Mouse (Mus musculus) midbrain, embryonic 15.5 days (tissue): Measurements from ENCODE around the gene Pdik1l. TPM values are rescaled to one million over a fixed set of nuclear protein-coding genes. Genes with fewer than 3 reads are reported as not detected.

Source experiments
- ATAC-seq: fragments of 200-750 bp; cut with Nextera tagmentation; replicated peaks from 2 replicates; pipeline ENCODE4 v1.8.0; 2017; ENCODE audit warnings: moderate TSS enrichment
- H3K27ac ChIP-seq: fragments of 300-500 bp; sonication (generic); 2 replicates; pipeline ENCODE4 v1.5.1; 2015; ENCODE audit warnings: mild to moderate bottlenecking, inconsistent platforms
- H3K27me3 ChIP-seq: fragments of 300-500 bp; sonication (generic); replicated peaks from 2 replicates; pipeline ENCODE4 v1.6.1; 2015; ENCODE audit warnings: inconsistent platforms
- H3K36me3 ChIP-seq: fragments of 300-500 bp; sonication (generic); replicated peaks from 2 replicates; pipeline ENCODE4 v1.6.1; 2015; ENCODE audit warnings: inconsistent platforms
- H3K4me1 ChIP-seq: fragments of 300-500 bp; sonication (generic); 2 replicates; pipeline ENCODE4 v1.6.1; 2015; ENCODE audit warnings: inconsistent platforms
- H3K4me2 ChIP-seq: fragments of 300-500 bp; sonication (generic); 2 replicates; pipeline ENCODE4 v1.6.1; 2015; ENCODE audit warnings: inconsistent platforms, mild to moderate bottlenecking, moderate library complexity
- H3K4me3 ChIP-seq: fragments of 300-500 bp; sonication (generic); 2 replicates; pipeline ENCODE4 v1.5.1; 2015; ENCODE audit warnings: mild to moderate bottlenecking, inconsistent platforms
- H3K9ac ChIP-seq: fragments of 300-500 bp; sonication (generic); 2 replicates; pipeline ENCODE4 v1.6.1; 2015; ENCODE audit warnings: mild to moderate bottlenecking, inconsistent platforms
- H3K9me3 ChIP-seq: fragments of 300-500 bp; sonication (generic); 2 replicates; pipeline ENCODE4 v1.6.1; 2016; ENCODE audit warnings: inconsistent platforms
- WGBS: fragments of 180-500 bp; shearing (Covaris S2); methylation state at CpG from one replicate; pipeline ENCODE4 v1.1.7; 2015; ENCODE audit warnings: mixed read lengths; 5-methylcytosine and 5-hydroxymethylcytosine counted together
- polyA plus RNA-seq: library from polyadenylated mRNA; unstranded; fragments of >200 nt; fragmentation: Nextera tagmentation; extraction: Ambion mirVana; gene quantifications from 2 replicates; pipeline ENCODE4 v1.2.1, GENCODE M21; 2015

Pdik1l gene
- polyA plus RNA-seq, result 42.2 and 44.7 TPM in 2 replicates

DNA sequence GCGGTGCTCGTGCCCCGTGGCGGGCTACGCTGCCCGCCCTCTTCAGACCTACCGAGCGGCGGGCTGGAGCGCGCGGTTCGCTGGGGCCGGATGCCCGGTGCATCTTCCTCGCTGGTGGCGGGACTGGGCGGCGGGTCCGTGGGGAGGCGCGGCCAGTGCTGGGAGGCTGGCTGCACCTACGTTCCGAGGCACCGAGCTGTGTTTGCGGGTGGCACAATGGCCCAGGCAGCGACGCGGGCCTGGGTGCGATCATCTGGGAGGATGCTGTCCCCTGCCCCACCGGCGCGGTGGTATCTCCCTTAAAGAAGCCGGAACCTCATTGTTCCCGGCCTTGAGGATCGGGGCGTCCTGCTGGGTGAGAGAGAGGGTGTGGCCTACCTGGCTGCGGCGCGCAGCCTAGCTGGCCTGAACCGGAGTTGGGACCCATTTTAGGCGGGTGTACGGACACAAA is at the start of gene Pdik1l:
Gene Pdik1l, minus strand, starts transcription at position 321 of the 451 bp plus-strand sequence.
- H3K9ac ChIP-seq, result peak within 1 kb of the TSS; percentile 100
- H3K36me3 ChIP-seq, result peaks cover 11% of the 10 kb centered on the region
- H3K4me3 ChIP-seq, result peak within 1 kb of the TSS; percentile 99
- ATAC-seq, result peak; percentile 84
- under 1% methylated on average over 41 of the region's 43 CpGs for WGBS
- peaks cover 27% of the 10 kb centered on the region for H3K4me1 ChIP-seq
- H3K9me3 ChIP-seq, result no peaks in the 10 kb centered on the region
- H3K27ac ChIP-seq, result peak within 1 kb of the TSS; percentile 100
- peak within 1 kb of the TSS; percentile 79 for H3K4me2 ChIP-seq
- H3K27me3 ChIP-seq, result no peaks in the 10 kb centered on the region

DNA sequence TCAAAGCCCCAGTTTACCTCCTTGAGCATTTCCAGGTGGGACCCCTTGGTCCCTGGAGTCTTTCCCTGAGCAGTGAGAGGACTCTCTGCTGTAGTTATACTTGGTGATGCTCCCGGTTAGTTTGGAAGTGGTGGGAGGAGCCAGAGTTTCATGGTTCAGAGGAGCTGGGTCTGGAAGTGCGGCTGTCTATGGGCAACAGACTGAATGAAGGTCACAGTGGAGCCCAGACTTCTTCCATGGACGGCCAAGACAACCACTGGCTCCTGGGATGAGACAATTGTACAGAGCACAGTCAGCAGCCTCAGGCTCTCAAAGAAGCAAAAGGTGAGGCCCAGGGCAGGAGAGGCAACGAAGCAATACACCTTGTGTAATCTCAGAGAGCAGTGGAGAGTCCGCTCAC is 42.6 kb upstream of the Pdik1l start:
- Histone ChIP-seq H3K27ac (no peak overlapping the region), H3K4me2 (no peak overlapping the region), H3K36me3 (no peaks in the 10 kb centered on the region), H3K4me1 (no peaks in the 10 kb centered on the region), H3K27me3 (no peaks in the 10 kb centered on the region), H3K4me3 (no peak overlapping the region), H3K9me3 (no peaks in the 10 kb centered on the region), H3K9ac (no peak overlapping the region)
- no peak for ATAC-seq
- 55% methylated on average over 5 of the region's 5 CpGs for WGBS

DNA sequence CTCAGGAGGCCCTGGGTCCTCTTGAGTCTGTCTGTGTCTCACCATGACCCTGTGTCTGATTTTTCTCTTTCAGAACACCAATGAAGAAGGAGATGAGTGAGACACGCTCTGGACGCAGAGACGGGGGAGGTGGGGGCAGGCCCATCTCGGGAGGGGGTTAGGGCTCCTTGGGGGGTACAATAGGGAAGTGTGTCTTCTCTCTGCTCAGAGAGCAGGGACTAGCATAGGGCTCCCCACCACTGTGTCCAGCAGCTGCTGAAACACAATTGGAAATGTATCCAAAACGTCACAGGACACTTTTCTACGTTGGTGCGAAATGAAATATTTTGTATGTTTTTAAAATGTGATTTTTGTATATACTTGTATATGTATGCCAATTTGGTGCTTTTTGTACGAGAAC is 41.1 kb upstream of the Pdik1l start:
- Histone ChIP-seq H3K4me3 (no peak overlapping the region), H3K4me2 (no peak overlapping the region), H3K27ac (no peak overlapping the region), H3K36me3 (no peaks in the 10 kb centered on the region), H3K9ac (no peak overlapping the region), H3K27me3 (no peaks in the 10 kb centered on the region), H3K9me3 (no peaks in the 10 kb centered on the region), H3K4me1 (no peaks in the 10 kb centered on the region)
- ATAC-seq, result no peak
- WGBS, result 80% methylated on average over 8 of the region's 8 CpGs

DNA sequence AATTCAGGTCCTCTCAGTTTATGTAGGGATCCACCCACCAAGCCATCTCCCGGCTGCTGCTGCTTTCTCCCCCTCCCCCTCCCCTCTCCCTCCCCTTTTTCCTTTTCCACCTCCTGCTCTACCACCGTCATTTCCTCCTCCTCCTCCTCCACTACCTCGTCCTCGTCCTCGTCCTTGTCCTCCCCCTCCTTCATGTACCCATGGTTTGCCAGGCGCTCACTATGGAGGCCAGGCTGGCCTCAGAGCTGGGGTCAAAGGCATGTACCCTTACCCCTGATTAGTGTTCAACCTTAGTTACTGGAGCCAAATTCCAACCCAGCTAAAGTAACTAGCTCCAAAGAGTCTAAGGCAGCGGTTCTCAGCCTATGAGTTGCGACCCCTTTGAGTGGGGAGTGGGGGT is 40.5 kb upstream of the Pdik1l start:
- ATAC-seq, result no peak
- Histone ChIP-seq H3K9ac (no peak overlapping the region), H3K27me3 (no peaks in the 10 kb centered on the region), H3K4me1 (no peaks in the 10 kb centered on the region), H3K9me3 (no peaks in the 10 kb centered on the region), H3K4me2 (no peak overlapping the region), H3K4me3 (no peak overlapping the region), H3K27ac (no peak overlapping the region), H3K36me3 (no peaks in the 10 kb centered on the region)
- 76% methylated on average over 8 of the region's 8 CpGs for WGBS

DNA sequence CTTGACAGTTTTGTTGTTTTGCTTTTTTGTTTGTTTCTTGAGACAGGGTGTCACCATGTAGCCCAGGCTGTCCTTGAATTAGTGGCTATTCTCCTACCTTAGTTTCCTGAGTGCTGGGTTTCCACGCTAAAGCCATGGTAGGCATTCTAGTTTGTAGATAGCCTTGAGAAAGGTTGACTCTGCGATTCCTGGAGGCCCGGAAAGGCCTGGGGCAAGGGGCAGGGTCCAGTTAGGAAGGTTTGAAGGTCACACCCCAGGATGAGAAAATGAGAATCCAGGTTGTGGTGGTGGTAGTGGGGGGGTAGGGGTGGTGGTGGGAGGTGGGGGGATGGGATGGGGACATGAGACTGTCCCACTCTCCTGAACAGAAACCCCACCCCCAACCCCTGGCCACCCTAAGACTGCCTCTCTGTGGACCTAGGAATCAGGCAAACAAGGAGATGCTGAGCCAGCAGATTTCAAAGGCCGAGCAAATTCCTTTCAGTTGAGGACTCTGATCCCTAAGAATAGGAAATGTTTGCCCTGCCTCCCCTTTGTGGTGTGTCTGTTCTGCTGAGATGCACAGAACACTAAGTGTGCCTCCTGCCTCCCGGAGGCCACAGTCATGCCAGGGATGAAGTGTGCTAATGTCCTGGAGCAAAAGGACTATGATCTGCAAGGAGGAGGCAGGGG is 39.3 kb upstream of the Pdik1l start:
- Histone ChIP-seq H3K9ac (no peak overlapping the region), H3K4me3 (no peak overlapping the region), H3K36me3 (no peaks in the 10 kb centered on the region), H3K9me3 (no peaks in the 10 kb centered on the region), H3K4me1 (no peaks in the 10 kb centered on the region), H3K27ac (no peak overlapping the region), H3K27me3 (no peaks in the 10 kb centered on the region), H3K4me2 (no peak overlapping the region)
- ATAC-seq, result no peak
- WGBS, result 71% methylated on average over 5 of the region's 5 CpGs

DNA sequence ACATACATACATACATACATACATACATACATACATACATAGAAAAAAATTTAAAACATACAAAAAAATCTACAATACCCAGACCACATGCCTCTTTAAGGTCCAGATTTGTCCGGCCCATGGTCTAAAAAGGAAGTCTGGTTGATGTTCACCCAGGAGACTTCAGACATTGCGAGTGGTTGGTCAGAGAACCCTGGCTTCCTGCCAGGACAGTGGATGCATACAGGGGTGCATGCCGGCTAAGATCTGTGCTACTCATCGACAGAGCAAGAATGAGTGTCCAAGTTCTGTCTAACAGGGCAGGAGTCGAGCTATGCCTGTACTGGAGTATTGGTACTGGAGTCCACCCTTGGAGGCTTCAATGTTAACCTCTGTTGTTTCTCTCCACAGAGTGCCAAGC is 37.0 kb upstream of the Pdik1l start:
- ATAC-seq, result no peak
- no peaks in the 10 kb centered on the region for H3K27me3 ChIP-seq

DNA sequence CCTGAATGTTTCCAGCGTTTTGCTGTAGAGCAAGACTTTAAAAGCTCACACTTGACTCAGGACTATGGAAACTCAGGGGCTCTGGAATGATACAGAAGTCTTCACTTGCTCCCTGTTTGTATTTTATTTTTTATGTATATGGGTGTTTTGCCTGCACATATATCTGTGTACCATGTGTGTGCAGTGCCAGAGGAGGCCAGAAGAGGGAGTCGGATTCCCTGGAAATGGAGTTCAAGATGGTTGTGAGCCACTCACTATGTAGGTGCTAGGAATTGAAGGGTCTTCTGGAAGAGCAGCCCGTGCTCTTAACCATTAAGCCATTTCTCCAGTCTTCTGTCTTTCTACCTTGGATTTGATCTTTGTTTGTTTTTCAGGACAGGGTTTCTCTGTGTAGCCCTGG is 33.8 kb upstream of the Pdik1l start:
- Histone ChIP-seq H3K27me3 (no peaks in the 10 kb centered on the region), H3K4me3 (no peak overlapping the region), H3K4me2 (no peak overlapping the region), H3K9me3 (no peaks in the 10 kb centered on the region), H3K4me1 (no peaks in the 10 kb centered on the region), H3K9ac (no peak overlapping the region), H3K36me3 (no peaks in the 10 kb centered on the region), H3K27ac (no peak overlapping the region)
- no peak for ATAC-seq
- 66% methylated on average over 3 of the region's 3 CpGs for WGBS

More for the DNA sequence above, 37.0 kb upstream of the Pdik1l start:
- Histone ChIP-seq H3K9me3 (no peaks in the 10 kb centered on the region), H3K9ac (no peak overlapping the region), H3K27ac (no peak overlapping the region), H3K4me1 (no peaks in the 10 kb centered on the region), H3K4me3 (no peak overlapping the region), H3K36me3 (no peaks in the 10 kb centered on the region), H3K4me2 (no peak overlapping the region)
- WGBS, result 73% methylated on average over 5 of the region's 5 CpGs

DNA sequence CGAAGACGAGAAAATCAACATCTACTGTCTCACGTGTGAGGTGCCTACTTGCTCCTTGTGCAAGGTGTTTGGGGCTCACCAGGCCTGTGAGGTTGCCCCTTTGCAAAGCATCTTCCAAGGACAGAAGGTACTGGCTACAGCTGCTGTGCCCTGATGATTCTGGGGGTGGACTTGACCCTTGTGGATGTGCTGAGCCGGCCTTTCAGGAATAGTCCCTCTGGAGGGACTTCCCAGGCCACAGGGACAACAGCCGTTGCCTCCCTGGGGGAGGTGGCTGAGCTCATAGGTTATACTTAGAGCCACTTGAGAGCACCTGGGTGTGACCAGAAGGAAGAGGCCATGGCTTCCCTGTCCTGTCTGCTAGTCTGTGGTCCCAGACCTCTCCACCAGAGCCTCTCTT is 32.0 kb upstream of the Pdik1l start:
- WGBS, result 81% methylated on average over 5 of the region's 5 CpGs
- Histone ChIP-seq H3K4me2 (no peak overlapping the region), H3K9ac (no peak overlapping the region), H3K4me3 (no peak overlapping the region), H3K4me1 (no peaks in the 10 kb centered on the region), H3K27ac (no peak overlapping the region), H3K36me3 (no peaks in the 10 kb centered on the region), H3K9me3 (no peaks in the 10 kb centered on the region), H3K27me3 (no peaks in the 10 kb centered on the region)
- ATAC-seq, result no peak

DNA sequence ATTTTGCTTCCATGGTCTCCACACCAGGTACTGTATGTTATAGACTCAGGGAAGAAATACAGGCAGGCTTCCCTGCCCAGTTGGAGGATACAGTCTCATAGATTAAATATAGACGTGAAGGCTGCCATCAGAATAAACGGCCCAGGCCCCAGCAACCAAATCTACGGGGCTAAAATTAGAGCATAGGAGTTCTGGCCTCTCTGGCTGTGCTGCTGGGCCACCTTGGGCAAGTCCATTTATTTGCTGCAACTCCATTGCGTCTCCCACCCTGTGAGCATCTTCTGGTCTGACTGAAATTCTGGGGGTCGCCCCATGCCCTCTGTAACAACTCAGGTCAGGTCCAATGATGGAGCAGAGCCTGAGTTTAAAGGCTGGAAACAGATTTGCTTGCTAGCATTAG is 31.4 kb upstream of the Pdik1l start:
- Histone ChIP-seq H3K27ac (no peak overlapping the region), H3K27me3 (no peaks in the 10 kb centered on the region), H3K9ac (no peak overlapping the region), H3K9me3 (no peaks in the 10 kb centered on the region), H3K4me3 (no peak overlapping the region), H3K4me2 (no peak overlapping the region), H3K4me1 (no peaks in the 10 kb centered on the region), H3K36me3 (no peaks in the 10 kb centered on the region)
- WGBS, result 88% methylated on average over 5 of the region's 5 CpGs
- ATAC-seq, result no peak

DNA sequence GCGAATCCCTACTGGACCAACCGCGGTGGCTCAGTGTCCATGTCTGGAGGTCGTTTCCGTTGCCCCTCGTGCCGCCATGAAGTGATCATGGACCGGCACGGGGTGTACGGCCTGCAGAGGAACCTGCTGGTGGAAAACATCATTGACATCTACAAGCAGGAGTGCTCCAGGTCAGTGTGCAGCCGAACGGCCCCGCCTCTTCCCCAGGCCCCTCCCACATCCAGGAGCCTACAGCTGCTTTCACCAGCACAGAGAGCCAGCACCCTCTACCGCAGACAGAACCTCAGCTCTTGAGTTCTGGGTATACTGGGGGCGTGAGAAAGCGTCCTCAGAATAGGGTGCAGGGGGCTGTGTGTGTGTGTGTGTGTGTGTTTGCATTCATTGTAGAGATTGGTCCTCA is 28.7 kb upstream of the Pdik1l start:
- Histone ChIP-seq H3K9ac (no peak overlapping the region), H3K4me2 (no peak overlapping the region), H3K36me3 (no peaks in the 10 kb centered on the region), H3K27ac (no peak overlapping the region), H3K9me3 (no peaks in the 10 kb centered on the region), H3K27me3 (no peaks in the 10 kb centered on the region), H3K4me3 (no peak overlapping the region), H3K4me1 (no peaks in the 10 kb centered on the region)
- WGBS, result 62% methylated on average over 16 of the region's 16 CpGs
- no peak for ATAC-seq

DNA sequence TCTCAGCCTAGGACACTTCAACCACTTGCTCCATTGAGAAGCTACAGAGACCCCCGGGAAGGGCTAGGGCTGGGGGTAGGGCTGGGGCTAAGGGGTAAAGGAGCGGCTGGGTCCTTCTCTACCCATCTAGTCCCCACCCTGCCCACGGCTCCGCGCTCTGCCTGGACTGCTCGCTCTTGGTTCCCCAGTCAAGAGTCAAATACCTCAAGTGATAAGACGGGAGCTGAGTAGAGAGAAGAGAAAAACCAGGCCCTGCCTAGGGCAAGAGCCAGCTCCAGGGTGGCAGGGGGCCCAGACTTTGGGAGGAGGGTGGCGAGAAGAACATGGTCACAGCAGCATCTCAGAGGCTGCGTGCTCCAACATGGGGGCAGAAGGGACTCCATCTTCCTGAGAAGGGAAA is 27.8 kb upstream of the Pdik1l start:
- H3K4me1 ChIP-seq, result no peaks in the 10 kb centered on the region
- H3K4me3 ChIP-seq, result no peak overlapping the region
- no peak overlapping the region for H3K27ac ChIP-seq
- no peak overlapping the region for H3K9ac ChIP-seq
- no peaks in the 10 kb centered on the region for H3K9me3 ChIP-seq
- no peaks in the 10 kb centered on the region for H3K36me3 ChIP-seq
- WGBS, result 84% methylated on average over 9 of the region's 9 CpGs
- no peak for ATAC-seq
- no peak overlapping the region for H3K4me2 ChIP-seq
- H3K27me3 ChIP-seq, result no peaks in the 10 kb centered on the region

DNA sequence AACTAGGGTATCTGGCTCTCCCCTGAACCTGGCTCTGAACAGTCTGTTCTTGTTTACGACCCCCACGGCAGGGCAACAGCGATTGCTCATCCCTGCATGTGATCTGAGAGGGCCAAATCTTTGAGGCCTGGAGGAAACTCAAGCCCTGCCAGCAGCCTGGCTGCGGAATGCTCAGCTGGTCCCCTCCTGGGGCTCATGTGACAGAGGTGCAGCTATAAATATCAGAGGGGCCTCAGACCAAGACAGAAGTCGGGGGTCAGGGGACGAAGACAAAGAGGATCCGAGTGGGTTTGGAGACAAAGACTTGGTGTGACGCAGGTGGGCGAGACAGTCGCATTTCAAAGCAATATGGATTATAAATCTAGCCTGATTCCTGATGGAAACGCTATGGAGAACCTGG is 27.2 kb upstream of the Pdik1l start, which contains the start of gene Trim63:
Gene Trim63, plus strand, starts transcription at position 245 of the 400 bp plus-strand sequence.
- Histone ChIP-seq H3K9ac (no peak within 1 kb of the TSS), H3K27ac (no peak within 1 kb of the TSS), H3K27me3 (no peaks in the 10 kb centered on the region), H3K9me3 (no peaks in the 10 kb centered on the region), H3K4me2 (no peak within 1 kb of the TSS), H3K4me3 (no peak within 1 kb of the TSS), H3K4me1 (no peaks in the 10 kb centered on the region), H3K36me3 (no peaks in the 10 kb centered on the region)
- no peak for ATAC-seq
- 44% methylated on average over 11 of the region's 11 CpGs for WGBS

DNA sequence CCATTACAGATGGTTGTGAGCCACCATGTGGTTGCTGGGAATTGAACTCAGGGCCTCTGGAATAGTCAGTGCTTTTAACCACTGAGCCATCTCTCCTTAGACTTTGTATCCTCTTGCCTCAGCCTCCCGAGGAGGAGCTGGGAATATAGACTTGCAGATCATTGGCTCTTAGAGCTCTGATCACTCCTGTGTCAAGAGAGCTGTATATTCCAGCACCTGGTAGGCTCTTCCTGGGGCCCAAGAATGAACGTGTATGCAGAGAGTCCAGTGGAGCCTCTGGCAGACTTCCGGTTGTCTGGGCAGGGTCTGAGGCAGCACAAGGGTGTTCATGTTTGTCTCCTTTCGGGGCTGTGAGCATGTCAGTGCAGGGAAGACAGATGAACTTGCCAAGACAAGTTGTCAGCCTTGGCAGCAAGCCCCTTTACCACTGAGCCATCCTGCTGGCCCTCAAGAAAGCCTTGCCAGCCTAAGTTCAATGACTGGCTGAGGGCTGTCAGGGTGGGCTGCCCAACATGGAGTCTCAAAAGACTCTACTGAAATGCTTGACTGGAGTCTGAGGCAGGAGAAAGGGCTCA is 26.5 kb upstream of the Pdik1l start:
- Histone ChIP-seq H3K27ac (no peak overlapping the region), H3K36me3 (no peaks in the 10 kb centered on the region), H3K9ac (no peak overlapping the region), H3K4me3 (no peak overlapping the region), H3K9me3 (no peaks in the 10 kb centered on the region), H3K27me3 (no peaks in the 10 kb centered on the region), H3K4me1 (no peaks in the 10 kb centered on the region), H3K4me2 (no peak overlapping the region)
- ATAC-seq, result no peak
- WGBS, result 83% methylated on average over 4 of the region's 4 CpGs
